Mouse (Mus musculus): ENCODE results near the gene Inhba.

- TF ChIP-seq POLR2A (IDR thresholded peaks at IDR 0.05; ENCODE audit: extremely low read depth, insufficient read depth, low read length): no peak
- TF ChIP-seq CTCF (IDR thresholded peaks at IDR 0.05; ENCODE audit: low read depth, low read length): no peak
Measured at GRCm38 (mm10) chr13:16018807-16019510, 7.3 kb downstream of the Inhba start.
